Mouse (Mus musculus) cortical plate, adult 2 months (tissue): Measurements from ENCODE around the gene Rtn4ip1.

Experiments
- CTCF ChIP-seq: fragments of 200-500 bp; IDR thresholded peaks from 2 replicates; pipeline ENCODE4 v1.5.1; 2011; ENCODE audit warnings: mild to moderate bottlenecking, control low read depth, low read length; ENCODE audit not compliant: insufficient read depth; ENCODE audit errors: extremely low read depth
- POLR2A ChIP-seq: fragments of 200-500 bp; IDR thresholded peaks from 2 replicates; pipeline ENCODE4 v1.6.1; 2011; ENCODE audit warnings: mild to moderate bottlenecking, low read length, control low read depth; ENCODE audit not compliant: insufficient read depth; ENCODE audit errors: extremely low read depth

GRCm38 (mm10) chr10:43991268-43991667 is 89.7 kb downstream of the Rtn4ip1 start:
- TF ChIP-seq CTCF (no peak), POLR2A (no peak)
